Mouse (Mus musculus): ENCODE measurements at regions not wholly inside any gene's neighbourhood (a gene's known extent, or its start where the extent isn't known, plus 50 kb on each side); places are given as distances from the start of the nearest gene placed in this dataset.

DNA sequence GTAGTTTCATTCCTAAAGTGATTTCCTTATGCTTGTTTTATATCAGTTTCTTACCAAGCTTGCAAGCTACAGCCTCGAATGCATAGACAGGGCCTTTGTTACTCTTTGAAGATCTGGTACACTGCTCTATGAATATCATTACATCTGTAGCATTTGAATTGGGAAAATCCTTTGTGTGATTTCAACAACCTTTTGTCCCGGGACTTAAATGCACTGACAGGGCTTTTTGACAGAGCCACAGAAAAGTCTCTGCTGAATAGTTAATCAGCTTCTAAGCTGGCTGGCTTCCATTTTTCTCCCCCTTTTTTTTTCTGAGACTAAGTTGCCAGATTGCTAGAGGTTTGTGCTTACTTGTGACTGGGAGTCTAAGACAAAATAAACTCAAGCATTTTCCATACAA lies 80.2 kb downstream of the Ednrb start:
- DNase-seq (ENCODE audit: extremely low spot score), result peak; percentile 13

DNA sequence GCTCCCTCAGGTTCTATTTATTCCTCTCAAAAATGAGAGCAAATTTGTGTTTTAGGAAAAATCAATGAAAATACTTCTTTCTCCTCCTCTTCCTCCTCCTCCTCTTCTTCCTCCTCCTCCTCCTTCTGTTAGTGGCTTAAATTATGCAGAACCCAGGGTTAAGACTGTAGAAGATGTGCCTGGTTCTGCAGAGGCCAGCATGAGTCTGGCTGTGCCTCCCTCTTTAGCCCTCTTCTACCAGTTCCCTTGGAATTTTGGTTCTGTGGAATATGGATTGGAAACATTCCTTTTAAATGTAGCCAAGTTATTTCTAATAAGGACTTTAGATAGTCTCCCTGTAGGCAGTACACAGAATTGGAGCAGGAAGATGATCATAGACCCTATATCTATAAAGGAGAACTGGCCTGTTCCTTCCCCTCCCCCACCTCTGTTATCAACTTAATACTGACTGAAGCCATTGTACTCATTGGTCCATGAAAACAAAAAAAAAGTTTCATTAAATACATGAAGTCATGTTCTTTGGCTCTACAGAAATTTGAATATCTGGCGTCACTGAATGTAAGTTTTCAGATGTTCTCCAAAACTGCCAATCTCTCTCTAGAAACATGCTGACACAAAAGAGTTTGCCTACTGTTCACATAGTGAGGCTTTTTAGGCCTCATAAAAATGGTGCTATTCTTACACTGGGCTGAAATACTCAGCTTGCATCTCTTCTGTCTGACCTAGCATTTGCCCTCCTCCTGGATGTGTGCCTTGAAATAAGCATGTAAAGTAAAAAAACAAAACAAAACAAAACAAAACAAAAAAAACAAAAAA lies 80.8 kb downstream of the Ednrb start:
- DNase-seq (ENCODE audit: extremely low spot score), result no peak

DNA sequence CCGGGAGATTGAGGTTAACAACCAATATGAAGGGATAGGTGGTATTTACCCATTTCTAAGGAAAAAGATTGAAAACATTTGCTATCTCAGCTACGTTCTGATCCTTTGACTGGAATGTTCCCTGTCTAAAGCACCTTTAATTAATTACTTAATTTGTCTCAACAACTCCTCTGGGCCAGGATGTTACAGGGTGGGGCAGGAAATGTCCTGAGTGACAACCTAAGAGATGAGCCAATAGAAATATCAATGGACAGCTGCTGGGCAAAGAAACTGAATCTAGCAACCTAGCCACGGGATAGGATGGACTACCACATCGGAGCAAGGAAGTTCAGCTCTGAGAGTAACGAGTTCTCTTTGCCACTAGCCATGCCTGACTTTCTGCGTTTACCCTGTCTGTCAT lies 84.8 kb downstream of the Ednrb start:
- DNase-seq (ENCODE audit: extremely low spot score), result no peak

Measured in embryo, embryonic 9.5 days (tissue).